Mouse (Mus musculus) neural tube, embryonic 11.5 days (tissue): ENCODE measurements around the gene Olfr460. TPM values are rescaled to one million over a fixed set of nuclear protein-coding genes. Genes with fewer than 3 reads are reported as not detected.
"Not testable (repeated sequence)": the region's sequence is repeated elsewhere in the genome, so short reads cannot be mapped to it uniquely, and the experiment has no call there.

Source experiments
- ATAC-seq: fragments of 200-750 bp; cut with Nextera tagmentation; 2 replicates; pipeline ENCODE4 v1.8.0; 2017; ENCODE audit warnings: moderate number of reproducible peaks, mild to moderate bottlenecking, moderate TSS enrichment, moderate library complexity; ENCODE audit not compliant: insufficient read depth, low FRiP score, low TSS enrichment
- DNase-seq: peaks from one replicate; pipeline ENCODE4 v3.0.0-alpha.2; 2015; ENCODE audit warnings: low spot score
- H3K27ac ChIP-seq: fragments of 300-500 bp; sonication (generic); 2 replicates; pipeline ENCODE4 v1.5.1; 2014; ENCODE audit warnings: low read depth, mild to moderate bottlenecking, low read length
- H3K27me3 ChIP-seq: fragments of 300-500 bp; sonication (generic); 2 replicates; pipeline ENCODE4 v1.6.1; 2014; ENCODE audit warnings: mild to moderate bottlenecking, low read length, mixed read lengths; ENCODE audit not compliant: control insufficient read depth, insufficient read depth
- H3K36me3 ChIP-seq: fragments of 300-500 bp; sonication (generic); 2 replicates; pipeline ENCODE4 v1.6.1; 2014; ENCODE audit warnings: mild to moderate bottlenecking, low read length, moderate library complexity, mixed read lengths; ENCODE audit not compliant: control insufficient read depth, insufficient read depth
- H3K4me1 ChIP-seq: fragments of 300-500 bp; sonication (generic); 2 replicates; pipeline ENCODE4 v1.6.1; 2014; ENCODE audit warnings: low read length, mixed read lengths; ENCODE audit not compliant: control insufficient read depth, insufficient read depth
- H3K4me2 ChIP-seq: fragments of 300-500 bp; sonication (generic); 2 replicates; pipeline ENCODE4 v1.6.1; 2014; ENCODE audit warnings: low read depth, mild to moderate bottlenecking, moderate library complexity
- H3K4me3 ChIP-seq: fragments of 300-500 bp; sonication (generic); 2 replicates; pipeline ENCODE4 v1.5.1; 2014; ENCODE audit warnings: low read depth, low read length
- H3K9ac ChIP-seq: fragments of 300-500 bp; sonication (generic); 2 replicates; pipeline ENCODE4 v1.6.1; 2014; ENCODE audit warnings: mild to moderate bottlenecking, low read length
- H3K9me3 ChIP-seq: fragments of 300-500 bp; sonication (generic); 2 replicates; pipeline ENCODE4 v1.6.1; 2016; ENCODE audit warnings: low read length; ENCODE audit not compliant: control insufficient read depth
- whole genome bisulfite sequencing: fragments of 180-500 bp; shearing (Covaris S2); extraction: QIAGEN DNeasy Blood & Tissue Kit; methylation state at CpG from one replicate; pipeline ENCODE4 v1.1.7; 2014; 5-methylcytosine and 5-hydroxymethylcytosine counted together
- polyA plus RNA-seq: library from polyadenylated mRNA; unstranded; fragments of >200 nt; fragmentation: Nextera tagmentation; extraction: Ambion mirVana; gene quantifications from 2 replicates; pipeline ENCODE4 v1.2.1, GENCODE M21; 2014

The Olfr460 gene
- polyA plus RNA-seq, 1 experiment from 2014 or later: not detected

GRCm38 (mm10) chr6:40598546-40598945 is 29.3 kb downstream of the Olfr460 start:
- not testable (repeated sequence) for H3K4me1 ChIP-seq, H3K36me3 ChIP-seq, ATAC-seq, H3K9me3 ChIP-seq, H3K9ac ChIP-seq, DNase-seq, H3K4me3 ChIP-seq, H3K27ac ChIP-seq, H3K27me3 ChIP-seq, H3K4me2 ChIP-seq
- WGBS: 29% methylated on average over 4 of the region's 4 CpGs

- ATAC-seq (no peak), DNase-seq (no peak)
- Histone ChIP-seq H3K27ac (no peak overlapping the region), H3K9me3 (no peaks in the 10 kb centered on the region), H3K4me3 (no peak overlapping the region), H3K4me2 (no peak overlapping the region), H3K27me3 (no peaks in the 10 kb centered on the region), H3K4me1 (no peaks in the 10 kb centered on the region), H3K9ac (no peak overlapping the region), H3K36me3 (no peaks in the 10 kb centered on the region)
Measured at GRCm38 (mm10) chr6:40607431-40607830, 38.1 kb downstream of the Olfr460 start.

- H3K9me3 ChIP-seq: no peaks in the 10 kb centered on the region
- H3K9ac ChIP-seq: no peak overlapping the region
- no peaks in the 10 kb centered on the region for H3K36me3 ChIP-seq
- H3K4me2 ChIP-seq: no peak overlapping the region
- ATAC-seq (no peak), DNase-seq (no peak)
- 90% methylated on average over 8 of the region's 8 CpGs for WGBS
- no peak overlapping the region for H3K4me3 ChIP-seq
- H3K4me1 ChIP-seq: no peaks in the 10 kb centered on the region
- no peaks in the 10 kb centered on the region for H3K27me3 ChIP-seq
- H3K27ac ChIP-seq: no peak overlapping the region
Measured at GRCm38 (mm10) chr6:40610244-40610643, 41.0 kb downstream of the Olfr460 start.

GRCm38 (mm10) chr6:40613260-40613852 is 44.1 kb downstream of the Olfr460 start, which contains the start of gene Tas2r138:
TSS of gene Tas2r138 (minus strand) at chr6:40613310.
- WGBS: 93% methylated on average over 4 of the region's 4 CpGs
- no peak within 1 kb of the TSS for H3K27ac ChIP-seq
- H3K9me3 ChIP-seq: no peaks in the 10 kb centered on the region
- DNase-seq (no peak), ATAC-seq (no peak)
- H3K9ac ChIP-seq: no peak within 1 kb of the TSS
- H3K4me1 ChIP-seq: no peaks in the 10 kb centered on the region
- no peaks in the 10 kb centered on the region for H3K36me3 ChIP-seq
- no peaks in the 10 kb centered on the region for H3K27me3 ChIP-seq
- H3K4me3 ChIP-seq: no peak within 1 kb of the TSS
- H3K4me2 ChIP-seq: no peak within 1 kb of the TSS

- Histone ChIP-seq H3K9ac (no peak overlapping the region), H3K27ac (no peak overlapping the region), H3K27me3 (no peaks in the 10 kb centered on the region), H3K4me1 (no peaks in the 10 kb centered on the region), H3K4me2 (no peak overlapping the region), H3K9me3 (no peaks in the 10 kb centered on the region), H3K36me3 (no peaks in the 10 kb centered on the region), H3K4me3 (no peak overlapping the region)
- peak; percentile 78 for DNase-seq
- peak; percentile 55; the same call in 1 of the 2 replicates for ATAC-seq
- 17% methylated on average over 2 of the region's 2 CpGs for WGBS
Measured at GRCm38 (mm10) chr6:40617965-40618364, 48.7 kb downstream of the Olfr460 start.

Other genes starting within 250 kb of the Olfr460 start
- 42.3 and 44.0 TPM in 2 replicates for gene Agk, start 244.3 kb upstream of the Olfr460 start, polyA plus RNA-seq
- 15.6 and 15.7 TPM in 2 replicates for gene E330009J07Rik, start 133.4 kb upstream of the Olfr460 start, polyA plus RNA-seq
- 0.08 and 0.16 TPM in 2 replicates for gene Wee2, start 130.4 kb upstream of the Olfr460 start, polyA plus RNA-seq
- 149 and 156 TPM in 2 replicates for gene Ssbp1, start 98.1 kb upstream of the Olfr460 start, polyA plus RNA-seq
- gene Tas2r137, start 78.3 kb upstream of the Olfr460 start, polyA plus RNA-seq: not detected in 2 replicates
- not detected in 2 replicates for gene Tas2r108, start 76.0 kb upstream of the Olfr460 start, polyA plus RNA-seq
- gene Prss37, start 50.0 kb upstream of the Olfr460 start, polyA plus RNA-seq: not detected in 2 replicates
- not detected in 2 replicates for gene Olfr461, start 14.4 kb upstream of the Olfr460 start, polyA plus RNA-seq
- gene Clec5a, start 16.3 kb downstream of the Olfr460 start, polyA plus RNA-seq: 0.18 and 0.41 TPM in 2 replicates
- gene Tas2r138, start 43.8 kb downstream of the Olfr460 start, polyA plus RNA-seq: not detected in 2 replicates
- gene Mgam, start 59.3 kb downstream of the Olfr460 start, polyA plus RNA-seq: 0.08 and 0.13 TPM in 2 replicates